Mouse (Mus musculus) 416B (cell line): Measurements from ENCODE around the gene Syn3.

Source experiments
- DNase-seq: peaks from one replicate; pipeline ENCODE4 v3.0.0; 2011; ENCODE audit warnings: low read depth

The Syn3 gene

DNA sequence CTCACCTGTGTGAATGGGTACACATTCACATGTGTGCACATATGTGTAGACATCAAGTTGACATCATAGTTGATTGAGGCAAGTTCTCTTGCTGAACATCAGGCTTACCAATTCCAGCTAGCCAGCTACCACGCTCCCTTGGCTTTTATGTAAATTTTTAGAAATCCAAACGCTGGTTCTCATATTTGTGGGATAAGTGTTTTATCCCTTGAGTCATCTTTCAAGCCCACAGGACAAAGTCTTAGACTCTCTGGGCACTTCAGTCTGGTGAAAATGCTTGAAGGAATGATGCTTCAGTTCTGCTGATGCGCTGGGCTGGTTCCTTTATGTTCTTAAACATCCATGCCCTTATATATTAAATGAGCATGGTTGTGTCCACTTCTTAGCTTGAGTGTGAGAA, 279.7 kb downstream of the Syn3 start:
- no peak for DNase-seq

DNA sequence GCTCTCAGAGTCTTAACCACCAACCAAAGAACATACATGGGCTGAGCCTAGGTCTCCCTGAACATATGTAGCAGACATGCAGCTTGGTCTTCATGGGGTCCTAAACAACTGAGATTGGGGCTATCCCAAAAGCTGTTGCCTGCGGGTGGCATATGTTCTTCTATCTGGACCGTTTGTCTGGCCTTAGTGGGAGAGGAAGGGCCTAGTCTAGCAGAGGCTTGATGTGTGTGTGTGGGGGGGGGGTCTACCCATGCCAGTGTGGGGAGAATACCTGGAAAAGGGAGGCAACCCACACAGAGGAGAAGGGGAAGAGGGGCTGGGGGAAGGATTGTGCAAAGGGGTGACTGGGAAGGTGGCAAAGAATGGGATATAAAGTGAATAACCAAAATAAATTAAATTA, 281.9 kb downstream of the Syn3 start:
- no peak for DNase-seq

DNA sequence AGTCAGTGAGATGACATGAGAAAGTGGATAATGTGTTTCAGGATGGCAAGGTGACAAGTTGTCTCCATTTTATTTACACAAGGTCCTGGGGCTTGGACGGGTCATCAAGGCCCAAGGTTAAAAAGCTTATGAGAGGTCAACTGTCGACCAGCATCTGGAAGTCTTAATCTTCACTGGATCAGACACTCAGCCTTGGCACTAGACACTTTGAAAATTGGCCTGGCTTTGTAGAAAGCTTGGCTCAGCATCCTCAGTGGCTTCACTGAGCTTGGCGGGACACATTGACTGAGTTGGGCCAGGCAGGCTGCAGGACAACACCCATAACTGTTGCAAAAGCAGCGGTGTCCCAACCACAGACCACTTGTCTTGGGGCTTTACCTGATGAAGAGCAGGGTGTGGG, 286.6 kb downstream of the Syn3 start:
- no peak for DNase-seq

DNA sequence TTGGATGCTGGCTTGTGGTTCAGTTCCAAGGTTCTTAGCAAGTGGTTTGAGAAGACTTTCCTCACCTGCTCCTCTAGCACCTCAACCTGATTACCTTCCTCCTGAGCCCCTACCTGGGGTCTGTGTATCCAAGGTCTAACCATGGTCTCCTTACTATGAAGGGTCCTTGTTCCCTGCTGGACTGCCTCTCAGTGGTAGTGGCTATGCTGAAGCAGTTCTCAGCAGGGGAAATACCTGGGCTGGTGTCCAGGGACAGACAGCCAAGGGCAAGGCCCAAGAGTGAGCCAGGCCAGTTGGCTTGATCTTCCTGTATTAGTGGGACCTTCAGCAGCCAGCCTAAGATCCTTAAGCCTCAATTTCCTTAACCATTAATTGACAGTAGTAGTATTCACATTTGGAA, 294.8 kb downstream of the Syn3 start:
- no peak for DNase-seq

DNA sequence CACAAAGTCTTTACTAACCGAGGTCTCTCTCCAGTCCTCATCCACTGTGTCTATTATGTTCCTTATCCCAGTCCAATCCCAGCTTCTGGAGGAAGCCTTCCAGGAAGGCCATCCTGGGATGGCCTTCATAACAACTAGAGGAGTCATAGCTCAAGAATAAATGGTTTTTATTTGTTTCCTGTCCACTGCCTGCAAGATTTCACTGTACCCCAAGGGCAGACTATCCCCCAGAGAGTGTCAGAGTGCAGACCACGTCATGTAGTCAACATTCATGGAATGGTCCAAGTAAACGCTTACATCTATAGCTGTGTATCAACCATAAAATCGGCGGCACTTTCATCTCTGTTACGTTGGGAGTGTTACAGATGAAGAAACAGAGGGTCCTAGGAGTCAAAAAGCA, 295.5 kb downstream of the Syn3 start:
- DNase-seq = no peak

DNA sequence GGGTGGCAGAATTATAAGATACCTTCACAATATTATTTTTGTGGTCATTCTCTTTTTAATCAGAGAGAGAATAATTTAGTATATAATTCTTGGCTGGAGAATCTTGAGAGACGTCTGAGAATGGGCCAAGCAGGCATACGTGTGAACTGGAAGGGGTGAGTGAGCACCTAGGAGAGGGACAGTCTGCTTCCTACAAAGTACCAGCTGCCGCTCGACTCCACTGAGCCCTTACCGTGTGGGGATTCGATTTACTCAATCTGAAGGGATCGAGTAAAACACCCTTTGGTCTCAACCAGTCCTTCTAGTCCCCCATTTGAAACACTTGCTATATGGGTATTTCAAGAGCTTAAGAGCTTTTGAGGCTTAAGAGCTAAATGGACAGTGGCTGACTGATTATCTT, 296.9 kb downstream of the Syn3 start:
- DNase-seq = no peak

DNA sequence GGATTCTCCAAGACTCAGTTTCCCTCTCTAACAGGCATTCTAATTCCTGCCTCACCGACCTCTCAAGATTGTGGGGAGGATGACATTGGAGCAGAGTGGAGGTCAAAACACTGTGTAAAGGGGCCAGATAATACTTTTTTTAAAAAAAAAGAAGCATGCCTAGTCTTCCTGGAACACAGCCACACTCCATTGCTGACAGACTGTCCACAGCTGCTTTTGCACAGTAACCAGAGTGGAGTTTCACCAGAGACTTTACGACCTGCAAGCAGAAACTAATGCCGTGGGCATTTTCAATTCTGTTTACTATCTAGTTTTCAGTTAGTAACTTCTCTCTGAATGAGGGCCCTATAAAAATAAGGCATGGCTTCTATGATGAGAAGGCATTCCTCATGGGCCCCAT, 297.7 kb downstream of the Syn3 start:
- DNase-seq = no peak

DNA sequence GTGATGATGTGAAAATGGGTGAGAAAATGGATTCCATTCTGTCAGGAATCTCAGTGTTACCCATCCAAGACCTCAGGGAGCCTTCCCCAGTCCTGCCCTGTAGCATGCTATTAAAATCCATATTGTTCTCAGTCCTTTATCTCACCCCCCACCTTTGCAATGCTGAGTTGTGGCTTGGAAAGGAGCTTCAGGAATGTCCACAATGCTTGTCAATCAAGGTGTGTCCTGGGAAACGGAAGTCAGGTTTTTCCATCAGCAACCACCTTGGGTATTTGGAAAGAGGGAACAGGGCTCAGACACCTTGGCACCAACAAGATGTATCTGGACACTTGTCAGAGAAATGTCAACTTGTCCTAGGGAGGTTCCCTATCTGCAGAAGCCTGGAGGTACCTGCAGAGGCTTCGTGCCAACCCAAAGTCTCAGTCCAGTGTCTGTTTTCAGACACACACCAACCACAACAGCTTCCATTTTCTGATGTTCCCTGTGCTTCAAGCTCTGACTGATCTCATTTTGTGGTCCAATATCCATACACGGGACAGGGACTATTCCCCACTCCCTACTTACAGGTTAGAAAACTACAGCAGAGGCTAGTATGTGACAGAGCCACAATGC, 302.2 kb downstream of the Syn3 start:
- DNase-seq = no peak

DNA sequence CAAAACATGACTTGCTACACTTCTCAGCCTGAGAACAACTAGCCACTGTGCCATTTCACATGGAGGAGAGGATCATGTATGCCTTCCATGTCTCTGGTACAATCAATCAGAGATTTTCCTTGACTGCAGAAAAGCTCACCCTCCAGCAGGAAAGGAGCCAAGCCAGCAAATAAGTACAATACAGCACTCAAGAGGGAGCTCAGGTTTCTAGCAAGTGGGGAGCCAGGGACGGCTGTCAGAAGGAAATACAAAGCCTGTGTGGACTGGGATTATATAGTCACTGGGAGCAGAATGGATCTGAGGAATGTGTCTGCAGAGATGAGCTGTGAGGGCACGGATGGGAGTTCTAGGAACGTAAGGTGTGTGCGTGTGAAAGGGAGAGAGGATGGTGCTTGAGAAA, 304.0 kb downstream of the Syn3 start:
- DNase-seq = no peak

DNA sequence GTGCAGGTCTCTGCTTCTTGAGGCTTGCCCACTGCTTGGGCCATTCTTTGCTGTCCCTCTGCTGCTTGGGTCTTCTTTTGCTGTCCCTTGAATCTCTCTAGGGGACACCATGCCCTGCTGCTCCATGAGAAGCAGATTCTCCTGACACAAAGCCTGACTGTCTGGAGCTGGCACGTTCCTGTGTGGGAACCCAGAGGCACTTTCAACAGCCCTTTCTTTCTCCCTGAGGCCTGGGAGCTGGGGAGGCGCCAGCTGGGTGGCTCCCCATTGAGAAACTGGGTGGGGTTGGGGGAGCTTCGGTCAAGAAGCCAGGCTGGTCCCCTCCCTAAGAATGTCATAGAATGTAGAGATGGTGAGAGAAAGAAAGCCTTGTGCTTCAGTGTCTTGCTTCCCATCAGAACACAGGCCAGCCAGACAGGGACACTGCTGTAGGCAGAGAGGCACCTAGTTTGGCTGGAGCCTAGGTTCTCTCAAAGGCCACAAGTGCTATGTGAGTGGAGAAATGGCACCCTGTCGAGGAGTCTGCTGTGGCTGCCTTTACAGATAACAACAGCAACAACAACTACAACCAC, 304.7 kb downstream of the Syn3 start:
- DNase-seq = no peak

DNA sequence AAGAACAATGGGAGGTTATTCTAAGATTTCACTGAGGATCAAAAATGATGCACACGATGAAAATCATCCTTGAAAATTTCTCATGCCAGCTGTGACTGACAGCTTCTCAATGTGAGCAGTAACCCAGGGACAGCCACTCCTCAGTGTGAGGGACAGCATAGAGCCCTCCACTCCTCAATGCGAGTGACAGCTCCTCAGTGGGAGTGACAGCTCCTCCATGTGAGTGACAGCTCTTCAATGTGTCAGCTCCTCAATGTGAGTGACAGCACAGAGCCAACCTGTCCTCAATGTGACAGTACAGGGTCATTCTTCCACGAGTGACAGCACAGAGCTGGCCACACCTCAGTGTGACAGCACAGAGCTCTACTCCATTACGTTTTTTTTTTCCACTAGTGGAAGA, 310.1 kb downstream of the Syn3 start:
- DNase-seq = no peak

DNA sequence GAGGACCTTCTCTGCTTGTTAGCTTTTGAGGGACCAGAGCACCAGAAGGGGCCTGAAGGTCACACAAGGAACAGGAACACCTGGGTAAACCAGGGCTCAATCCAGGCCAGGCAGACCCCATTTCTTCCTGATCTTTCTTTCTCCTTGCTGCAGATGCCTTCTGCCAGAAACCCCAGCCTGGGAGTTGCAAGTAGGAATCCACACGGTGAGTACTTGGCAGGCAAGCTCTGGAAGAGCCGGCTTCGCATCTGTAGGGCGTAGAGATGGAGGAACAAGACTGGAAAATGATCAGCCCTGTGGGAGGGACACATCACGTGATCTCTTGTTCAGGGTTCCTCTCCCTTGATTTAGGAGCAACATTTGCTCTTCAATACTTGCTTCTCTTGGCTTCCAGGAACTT, 310.8 kb downstream of the Syn3 start:
- DNase-seq = no peak

DNA sequence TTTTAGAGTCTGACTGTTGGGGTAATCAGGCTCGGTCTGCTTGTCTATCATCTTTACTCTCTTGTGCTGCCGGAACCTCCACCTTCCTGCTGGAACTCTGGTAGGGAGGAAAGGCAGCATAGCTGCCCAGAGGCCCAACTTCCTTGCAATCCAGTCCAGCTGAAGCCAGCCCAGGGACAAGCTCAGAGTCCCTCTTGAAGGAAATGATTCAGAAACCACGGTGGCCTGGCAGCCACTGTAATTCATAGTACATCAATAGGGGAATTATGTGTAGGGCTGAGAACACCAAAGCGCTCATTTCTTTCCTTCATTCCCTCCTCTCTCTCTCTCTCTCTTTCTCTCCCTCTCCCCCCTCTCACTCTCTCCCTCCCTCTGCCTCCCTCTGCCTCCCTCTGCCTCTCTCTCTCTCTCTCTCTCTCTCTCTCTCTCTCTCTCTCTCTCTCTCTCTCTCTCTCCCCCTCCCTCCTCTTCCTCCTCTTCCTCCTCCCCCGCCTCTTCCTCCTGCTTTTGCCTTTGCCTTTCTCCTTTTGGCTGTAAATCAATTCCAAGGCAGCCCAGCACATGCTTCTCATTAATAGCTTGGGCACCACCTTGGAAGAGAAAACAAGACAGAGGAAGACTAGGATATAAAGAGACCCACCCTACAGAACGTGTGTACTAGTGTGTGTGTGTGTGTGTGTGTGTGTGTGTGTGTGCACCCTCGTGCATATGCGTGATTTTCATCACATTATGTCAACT, 315.4 kb downstream of the Syn3 start:
- DNase-seq = peak; percentile 72

DNA sequence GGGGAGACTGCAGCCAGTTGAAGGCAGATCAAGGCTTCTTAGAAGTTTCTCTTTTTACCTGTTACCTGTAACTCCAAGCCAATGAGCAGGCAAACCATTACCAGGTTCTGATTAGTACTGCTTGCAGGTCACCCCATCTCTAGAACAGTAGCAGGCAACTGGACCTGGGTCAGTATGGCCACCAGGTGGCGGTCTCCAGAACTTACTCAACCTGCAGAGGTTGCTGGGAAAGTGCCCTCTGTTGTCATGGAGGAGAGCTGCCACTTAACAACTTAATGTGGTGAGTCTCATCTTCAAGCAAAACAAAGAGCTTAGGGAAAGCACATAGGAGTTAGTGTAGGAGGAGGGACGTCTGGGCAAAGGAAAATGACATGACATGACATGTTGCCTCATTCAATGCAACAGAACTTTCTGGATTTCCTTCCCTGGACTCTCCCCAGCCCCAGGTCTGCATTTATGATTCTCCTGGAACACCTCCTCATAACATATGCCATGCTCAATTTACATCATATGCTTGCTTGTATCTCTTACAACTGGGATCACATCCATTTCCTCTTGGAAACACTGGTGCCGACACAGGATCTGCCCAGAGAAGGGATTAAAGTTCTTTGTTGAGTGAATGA, 316.4 kb downstream of the Syn3 start:
- peak; percentile 71 for DNase-seq

DNA sequence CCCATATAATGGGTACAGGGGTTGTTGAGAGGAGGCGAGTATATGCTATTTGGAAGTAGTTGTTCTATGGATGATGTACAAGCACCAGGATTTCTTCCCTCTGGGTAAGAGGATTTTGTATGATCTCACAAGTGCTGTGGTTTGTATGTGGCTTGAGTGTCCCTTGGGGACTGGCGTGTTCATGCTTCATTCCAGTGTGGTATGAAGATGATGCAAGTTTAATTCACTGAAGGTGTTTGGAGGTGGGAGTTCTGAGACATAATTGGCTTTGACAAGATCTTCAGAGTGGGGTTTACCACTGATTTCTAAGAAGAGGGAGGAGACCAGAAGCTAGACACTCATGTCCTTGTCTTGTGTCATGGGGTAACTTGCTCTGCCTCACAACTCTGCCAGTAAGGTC, 322.3 kb downstream of the Syn3 start:
- no peak for DNase-seq

DNA sequence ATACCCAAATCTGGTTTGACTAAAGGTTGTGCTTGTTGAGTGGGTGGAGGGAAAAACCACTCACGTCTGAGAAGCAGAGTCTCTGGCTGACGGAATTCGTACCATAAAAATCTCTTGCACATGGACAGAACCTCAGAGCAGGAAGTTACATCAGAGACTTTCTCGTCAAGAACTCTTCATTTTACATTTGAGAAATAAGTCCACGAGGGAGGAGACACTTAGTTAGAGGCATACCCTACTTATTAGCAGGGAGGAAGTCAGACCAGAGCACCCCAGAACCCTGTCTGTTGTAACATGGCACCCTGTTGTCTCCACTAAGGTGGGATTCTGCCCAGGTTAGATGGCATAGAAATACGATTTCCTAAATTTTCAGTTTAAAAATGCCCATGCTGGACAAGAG, 324.7 kb downstream of the Syn3 start:
- no peak for DNase-seq

DNA sequence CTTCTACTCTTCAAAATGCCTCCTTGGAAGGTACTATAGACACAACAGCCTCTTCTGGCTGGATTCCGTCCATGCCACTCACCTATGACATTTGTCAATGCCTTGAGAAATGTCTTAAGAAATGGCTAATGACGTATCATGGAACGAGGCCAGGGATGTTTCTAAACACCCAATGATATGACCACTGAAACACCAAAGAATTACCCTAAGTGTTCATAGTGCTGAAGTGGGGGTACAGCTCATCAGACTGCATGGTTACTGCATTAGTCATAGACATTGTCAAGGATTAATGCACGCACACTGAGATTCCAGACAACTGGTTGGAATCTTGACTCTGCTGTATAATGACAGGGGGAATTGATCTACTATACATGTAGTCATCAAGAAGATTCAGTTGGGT, 325.4 kb downstream of the Syn3 start:
- no peak for DNase-seq

DNA sequence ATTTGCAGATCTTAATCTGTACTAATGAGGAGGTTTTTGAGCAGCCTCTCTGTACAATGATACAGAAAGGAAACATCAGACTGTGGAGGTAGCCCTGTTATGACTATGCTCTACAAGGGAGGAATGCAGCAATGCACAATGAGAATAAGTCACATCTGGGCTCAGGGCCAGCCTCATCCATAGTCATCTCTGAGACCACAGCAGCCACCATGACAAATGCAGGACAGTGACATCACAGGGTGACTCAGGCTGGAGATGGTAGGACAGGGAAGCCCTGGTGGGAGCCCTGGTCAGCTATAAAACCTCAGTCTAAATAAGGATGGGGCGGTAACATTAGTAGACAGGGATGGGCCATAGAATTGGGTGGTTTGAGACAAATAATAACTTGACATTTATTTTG, 327.4 kb downstream of the Syn3 start:
- peak; percentile 54 for DNase-seq

DNA sequence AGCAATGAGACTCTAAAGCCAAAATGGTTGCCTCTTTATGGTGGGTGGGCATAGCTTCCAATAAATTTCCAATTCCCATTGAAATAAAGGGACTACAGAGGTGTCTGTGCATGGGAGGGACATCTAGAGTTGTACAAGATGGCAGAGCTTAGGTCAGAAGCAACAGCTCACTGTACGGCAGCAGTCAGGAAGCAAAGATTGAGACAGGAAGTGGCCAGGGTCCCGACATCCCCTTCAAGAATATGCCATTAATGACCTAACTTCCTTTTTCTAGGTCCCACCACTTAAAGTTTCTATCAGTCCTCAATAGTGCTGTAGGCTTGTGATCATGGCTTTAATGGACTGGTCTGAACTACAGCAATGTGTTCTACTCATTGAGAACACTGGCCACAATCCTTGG, 330.6 kb downstream of the Syn3 start:
- no peak for DNase-seq

DNA sequence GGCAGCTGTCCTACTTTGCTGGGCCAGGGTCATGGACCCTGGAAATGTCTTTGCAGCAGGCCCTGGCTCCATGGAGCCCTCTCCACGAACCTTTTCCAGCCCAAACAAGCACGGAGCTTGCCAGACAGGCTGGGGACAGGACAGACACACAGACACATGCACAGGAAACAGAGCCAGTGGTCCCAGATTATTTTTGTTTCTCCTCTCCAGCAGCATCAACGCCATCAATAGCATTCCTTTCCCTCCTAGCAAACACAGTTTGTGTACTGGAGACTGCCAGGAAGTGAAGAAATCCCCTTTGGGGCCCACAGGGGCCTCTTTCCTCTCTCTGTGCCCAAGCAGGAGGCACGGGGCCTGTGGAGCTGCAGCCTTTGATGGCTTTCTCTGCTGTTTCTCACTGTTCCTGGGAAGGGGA, 331.8 kb downstream of the Syn3 start:
- DNase-seq = peak; percentile 5

DNA sequence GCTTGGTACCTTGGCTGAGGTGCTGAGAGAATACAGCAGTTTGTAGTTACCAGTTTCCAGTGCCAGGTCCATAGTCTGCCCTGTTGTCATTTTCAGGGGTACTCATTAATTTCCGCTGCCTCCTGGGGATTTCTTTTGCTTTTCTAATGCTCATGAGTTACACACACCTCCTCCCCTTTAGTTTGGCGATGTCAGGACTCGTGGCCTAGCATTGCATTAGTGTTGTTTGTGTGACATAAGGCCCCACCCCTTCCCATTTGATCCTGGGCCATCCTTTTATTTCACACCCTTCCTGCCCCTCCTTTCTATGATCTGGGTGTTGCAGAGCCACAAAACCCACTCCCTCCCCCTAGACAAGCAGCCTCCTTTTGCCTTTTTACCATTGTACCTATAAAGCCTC, 334.6 kb downstream of the Syn3 start:
- no peak for DNase-seq

DNA sequence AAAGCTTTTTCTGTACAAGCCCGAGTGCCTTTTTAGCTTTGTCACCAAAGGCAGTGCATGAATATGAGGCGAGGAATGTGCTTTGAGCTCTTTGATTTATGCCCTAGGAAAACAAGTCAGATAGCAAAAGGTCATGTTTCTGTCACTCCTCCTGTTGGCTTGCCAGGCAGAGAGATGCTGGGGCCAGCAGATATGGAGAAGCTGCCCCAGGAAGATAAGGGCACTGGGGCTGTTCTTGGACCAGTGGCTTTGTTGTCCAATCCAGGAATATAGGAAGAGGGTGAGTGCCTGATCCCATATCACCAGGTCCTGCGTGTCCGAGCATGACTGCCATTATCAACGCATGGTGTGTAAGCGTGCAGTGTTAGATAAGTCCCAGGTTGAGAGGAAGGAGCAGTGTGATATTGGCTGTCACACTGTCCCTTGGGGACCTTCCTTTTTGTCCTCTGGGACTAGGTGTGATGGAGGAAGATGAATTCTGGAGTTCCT, 336.9 kb downstream of the Syn3 start:
- no peak for DNase-seq

DNA sequence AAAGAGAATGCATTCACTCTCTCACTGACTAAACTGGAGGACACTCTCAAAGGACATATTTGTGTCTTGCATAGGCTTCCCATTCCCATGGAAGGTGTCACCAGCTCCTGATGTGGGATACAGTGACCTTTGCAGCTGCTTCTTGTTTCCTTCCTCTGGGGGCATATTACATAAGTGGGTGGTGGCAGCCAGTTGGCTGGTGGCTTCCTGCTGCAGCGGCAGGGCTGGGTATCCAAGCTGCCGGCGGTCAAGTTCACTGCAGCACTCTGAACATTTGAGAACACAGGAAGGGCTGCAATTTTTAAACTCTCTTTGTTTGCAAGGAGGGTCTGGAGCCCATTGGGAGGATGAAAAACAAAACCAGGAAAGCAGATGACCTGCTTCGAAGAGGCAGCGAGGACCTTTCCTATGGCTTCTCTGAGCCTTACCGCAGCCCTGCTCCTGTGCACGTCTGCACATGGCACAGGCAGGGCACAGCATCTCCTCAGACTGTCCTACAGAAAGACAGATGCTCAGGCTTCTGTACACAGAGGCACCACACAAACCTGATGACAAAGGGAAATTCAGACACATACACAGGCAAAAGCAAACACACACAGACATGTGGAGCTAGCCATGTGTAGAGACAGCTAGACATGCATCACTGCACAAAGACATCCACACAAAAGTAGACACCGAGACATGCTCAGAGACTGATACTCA, 340.3 kb downstream of the Syn3 start:
- no peak for DNase-seq
